Mouse (Mus musculus) neural tube, embryonic 11.5 days (tissue): ENCODE results near the gene Ppp2r1b. TPM values are rescaled to one million over a fixed set of nuclear protein-coding genes. Genes with fewer than 3 reads are reported as not detected.

ENCODE experiments used
- ATAC-seq: fragments of 200-750 bp; cut with Nextera tagmentation; 2 replicates; pipeline ENCODE4 v1.8.0; 2017; ENCODE audit warnings: moderate number of reproducible peaks, mild to moderate bottlenecking, moderate TSS enrichment, moderate library complexity; ENCODE audit not compliant: insufficient read depth, low FRiP score, low TSS enrichment
- DNase-seq: peaks from one replicate; pipeline ENCODE4 v3.0.0-alpha.2; 2015; ENCODE audit warnings: low spot score
- H3K27ac ChIP-seq: fragments of 300-500 bp; sonication (generic); 2 replicates; pipeline ENCODE4 v1.5.1; 2014; ENCODE audit warnings: low read depth, mild to moderate bottlenecking, low read length
- H3K27me3 ChIP-seq: fragments of 300-500 bp; sonication (generic); 2 replicates; pipeline ENCODE4 v1.6.1; 2014; ENCODE audit warnings: mild to moderate bottlenecking, low read length, mixed read lengths; ENCODE audit not compliant: control insufficient read depth, insufficient read depth
- H3K36me3 ChIP-seq: fragments of 300-500 bp; sonication (generic); 2 replicates; pipeline ENCODE4 v1.6.1; 2014; ENCODE audit warnings: mild to moderate bottlenecking, low read length, moderate library complexity, mixed read lengths; ENCODE audit not compliant: control insufficient read depth, insufficient read depth
- H3K4me1 ChIP-seq: fragments of 300-500 bp; sonication (generic); 2 replicates; pipeline ENCODE4 v1.6.1; 2014; ENCODE audit warnings: low read length, mixed read lengths; ENCODE audit not compliant: control insufficient read depth, insufficient read depth
- H3K4me2 ChIP-seq: fragments of 300-500 bp; sonication (generic); 2 replicates; pipeline ENCODE4 v1.6.1; 2014; ENCODE audit warnings: low read depth, mild to moderate bottlenecking, moderate library complexity
- H3K4me3 ChIP-seq: fragments of 300-500 bp; sonication (generic); 2 replicates; pipeline ENCODE4 v1.5.1; 2014; ENCODE audit warnings: low read depth, low read length
- H3K9ac ChIP-seq: fragments of 300-500 bp; sonication (generic); 2 replicates; pipeline ENCODE4 v1.6.1; 2014; ENCODE audit warnings: mild to moderate bottlenecking, low read length
- H3K9me3 ChIP-seq: fragments of 300-500 bp; sonication (generic); 2 replicates; pipeline ENCODE4 v1.6.1; 2016; ENCODE audit warnings: low read length; ENCODE audit not compliant: control insufficient read depth
- whole genome bisulfite sequencing: fragments of 180-500 bp; shearing (Covaris S2); extraction: QIAGEN DNeasy Blood & Tissue Kit; methylation state at CpG from one replicate; pipeline ENCODE4 v1.1.7; 2014; 5-methylcytosine and 5-hydroxymethylcytosine counted together
- polyA plus RNA-seq: library from polyadenylated mRNA; unstranded; fragments of >200 nt; fragmentation: Nextera tagmentation; extraction: Ambion mirVana; gene quantifications from 2 replicates; pipeline ENCODE4 v1.2.1, GENCODE M21; 2014

Gene Ppp2r1b
- polyA plus RNA-seq, 1 experiment from 2014 or later: 121 TPM

DNA sequence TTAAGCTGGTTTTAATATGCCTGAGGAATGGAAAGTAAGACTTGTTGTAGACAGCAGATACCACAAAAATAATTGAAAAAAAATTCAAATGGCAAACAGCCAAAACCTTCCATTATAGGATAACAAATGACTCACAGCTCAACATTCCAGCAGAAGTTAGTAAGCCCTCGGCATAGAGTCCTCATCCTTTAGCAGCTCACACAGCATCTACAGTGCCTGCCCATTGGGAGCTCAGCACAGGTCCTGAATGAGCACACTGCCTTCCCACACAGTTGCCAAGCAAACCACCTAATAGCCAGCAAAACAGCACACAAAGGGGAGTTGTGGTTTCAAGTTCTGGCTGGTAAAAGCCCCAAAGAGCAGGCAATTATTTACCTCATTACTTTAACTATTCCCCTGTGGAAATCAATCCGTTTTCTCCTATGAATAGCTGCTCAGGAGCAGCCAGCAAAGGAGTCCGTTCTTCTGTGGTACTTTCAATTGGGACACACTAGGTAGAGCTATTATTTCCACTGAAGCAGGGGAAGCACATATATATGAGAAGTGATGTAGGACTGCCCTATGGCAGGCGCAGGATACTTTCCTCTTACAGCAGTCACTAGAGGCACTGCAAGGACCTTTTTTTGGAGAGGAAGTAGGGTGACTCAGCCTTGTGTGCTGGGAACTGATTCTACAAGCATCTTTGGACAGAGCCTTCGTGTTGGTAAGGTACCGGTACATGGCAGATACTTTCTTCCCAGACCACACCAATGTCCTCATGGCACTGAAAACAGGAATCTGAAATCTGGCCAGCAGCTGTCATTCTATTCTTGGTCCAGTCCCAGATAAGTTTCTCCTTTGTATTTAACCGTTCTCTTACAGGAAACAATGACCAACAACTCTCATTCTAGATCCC is 55.2 kb downstream of the Ppp2r1b start:
- no peak overlapping the region for H3K4me2 ChIP-seq
- ATAC-seq (no peak), DNase-seq (no peak)
- no peaks in the 10 kb centered on the region for H3K27me3 ChIP-seq
- 74% methylated on average over 7 of the region's 7 CpGs for WGBS
- no peaks in the 10 kb centered on the region for H3K36me3 ChIP-seq
- H3K4me3 ChIP-seq: no peak overlapping the region
- no peaks in the 10 kb centered on the region for H3K9me3 ChIP-seq
- H3K9ac ChIP-seq: no peak overlapping the region
- H3K27ac ChIP-seq: no peak overlapping the region
- no peaks in the 10 kb centered on the region for H3K4me1 ChIP-seq

GRCm38 (mm10) chr9:50904196-50904847 is 59.2 kb downstream of the Ppp2r1b start:
- WGBS: 67% methylated on average over 6 of the region's 6 CpGs

GRCm38 (mm10) chr9:50905321-50905720 is 60.2 kb downstream of the Ppp2r1b start:
- 84% methylated on average over 3 of the region's 3 CpGs for WGBS
- no peaks in the 10 kb centered on the region for H3K9me3 ChIP-seq
- no peak overlapping the region for H3K4me3 ChIP-seq
- DNase-seq (no peak), ATAC-seq (no peak)
- H3K4me2 ChIP-seq: no peak overlapping the region
- H3K4me1 ChIP-seq: no peaks in the 10 kb centered on the region
- no peaks in the 10 kb centered on the region for H3K36me3 ChIP-seq
- no peak overlapping the region for H3K27ac ChIP-seq
- H3K9ac ChIP-seq: no peak overlapping the region
- H3K27me3 ChIP-seq: no peaks in the 10 kb centered on the region

More at GRCm38 (mm10) chr9:50904196-50904847, 59.2 kb downstream of the Ppp2r1b start:
- Histone ChIP-seq H3K36me3 (no peaks in the 10 kb centered on the region), H3K27me3 (no peaks in the 10 kb centered on the region), H3K4me3 (no peak overlapping the region), H3K4me2 (no peak overlapping the region), H3K9me3 (no peaks in the 10 kb centered on the region), H3K27ac (no peak overlapping the region), H3K4me1 (no peaks in the 10 kb centered on the region), H3K9ac (no peak overlapping the region)
- ATAC-seq (no peak), DNase-seq (no peak)

DNA sequence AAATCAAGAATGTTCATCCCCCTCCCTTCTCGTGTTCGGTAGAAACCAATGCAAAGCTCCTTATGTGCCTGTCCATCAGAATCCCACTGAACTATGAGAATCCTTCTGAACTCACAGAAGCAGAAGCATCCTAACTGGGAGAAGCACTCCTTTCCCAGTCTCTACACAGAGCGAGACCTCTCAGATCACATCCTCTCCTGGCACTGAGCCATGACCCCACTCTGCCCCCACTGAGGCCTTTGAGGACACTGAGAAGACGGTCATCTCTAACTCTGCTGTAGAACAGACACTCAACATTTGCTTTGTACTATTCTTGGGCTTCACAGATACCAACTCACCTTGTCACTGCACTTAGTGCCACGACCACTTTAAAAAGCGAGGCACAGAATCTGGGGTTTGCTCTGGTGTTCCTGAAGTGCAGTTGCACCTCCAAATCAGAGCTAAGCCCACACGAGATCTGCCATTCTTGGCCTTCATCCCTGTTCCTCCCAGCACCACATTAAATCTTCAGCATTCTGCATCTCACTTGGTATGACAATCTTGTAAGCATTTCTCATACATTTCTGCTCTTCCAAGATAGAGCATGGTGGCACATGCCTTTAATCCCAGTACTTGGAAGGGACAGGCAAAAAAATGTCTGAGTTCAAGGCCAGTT is 66.9 kb downstream of the Ppp2r1b start:
- peaks cover 3% of the 10 kb centered on the region; the same call in 1 of the 2 replicates for H3K36me3 ChIP-seq
- no peak overlapping the region for H3K4me2 ChIP-seq
- H3K9ac ChIP-seq: no peak overlapping the region
- DNase-seq: no peak
- WGBS: 86% methylated on average over 7 of the region's 7 CpGs
- H3K4me3 ChIP-seq: no peak overlapping the region
- no peaks in the 10 kb centered on the region for H3K4me1 ChIP-seq
- no peak for ATAC-seq
- no peaks in the 10 kb centered on the region for H3K27me3 ChIP-seq
- no peak overlapping the region for H3K27ac ChIP-seq
- no peaks in the 10 kb centered on the region for H3K9me3 ChIP-seq

GRCm38 (mm10) chr9:50918131-50918530 is 73.0 kb downstream of the Ppp2r1b start:
- DNase-seq: no peak
- 66% methylated on average over 3 of the region's 3 CpGs for WGBS
- no peak overlapping the region for H3K27ac ChIP-seq
- no peak for ATAC-seq
- no peaks in the 10 kb centered on the region for H3K36me3 ChIP-seq
- H3K27me3 ChIP-seq: no peaks in the 10 kb centered on the region
- H3K9ac ChIP-seq: no peak overlapping the region
- H3K4me1 ChIP-seq: no peaks in the 10 kb centered on the region
- no peak overlapping the region for H3K4me3 ChIP-seq
- H3K9me3 ChIP-seq: no peaks in the 10 kb centered on the region
- H3K4me2 ChIP-seq: no peak overlapping the region

GRCm38 (mm10) chr9:50919554-50919953 is 74.5 kb downstream of the Ppp2r1b start:
- Histone ChIP-seq H3K27ac (no peak overlapping the region), H3K27me3 (no peaks in the 10 kb centered on the region), H3K9me3 (no peaks in the 10 kb centered on the region), H3K36me3 (no peaks in the 10 kb centered on the region), H3K9ac (no peak overlapping the region), H3K4me2 (no peak overlapping the region), H3K4me3 (no peak overlapping the region), H3K4me1 (no peaks in the 10 kb centered on the region)
- ATAC-seq (no peak), DNase-seq (no peak)
- 99% methylated on average over 2 of the region's 2 CpGs for whole genome bisulfite sequencing

DNA sequence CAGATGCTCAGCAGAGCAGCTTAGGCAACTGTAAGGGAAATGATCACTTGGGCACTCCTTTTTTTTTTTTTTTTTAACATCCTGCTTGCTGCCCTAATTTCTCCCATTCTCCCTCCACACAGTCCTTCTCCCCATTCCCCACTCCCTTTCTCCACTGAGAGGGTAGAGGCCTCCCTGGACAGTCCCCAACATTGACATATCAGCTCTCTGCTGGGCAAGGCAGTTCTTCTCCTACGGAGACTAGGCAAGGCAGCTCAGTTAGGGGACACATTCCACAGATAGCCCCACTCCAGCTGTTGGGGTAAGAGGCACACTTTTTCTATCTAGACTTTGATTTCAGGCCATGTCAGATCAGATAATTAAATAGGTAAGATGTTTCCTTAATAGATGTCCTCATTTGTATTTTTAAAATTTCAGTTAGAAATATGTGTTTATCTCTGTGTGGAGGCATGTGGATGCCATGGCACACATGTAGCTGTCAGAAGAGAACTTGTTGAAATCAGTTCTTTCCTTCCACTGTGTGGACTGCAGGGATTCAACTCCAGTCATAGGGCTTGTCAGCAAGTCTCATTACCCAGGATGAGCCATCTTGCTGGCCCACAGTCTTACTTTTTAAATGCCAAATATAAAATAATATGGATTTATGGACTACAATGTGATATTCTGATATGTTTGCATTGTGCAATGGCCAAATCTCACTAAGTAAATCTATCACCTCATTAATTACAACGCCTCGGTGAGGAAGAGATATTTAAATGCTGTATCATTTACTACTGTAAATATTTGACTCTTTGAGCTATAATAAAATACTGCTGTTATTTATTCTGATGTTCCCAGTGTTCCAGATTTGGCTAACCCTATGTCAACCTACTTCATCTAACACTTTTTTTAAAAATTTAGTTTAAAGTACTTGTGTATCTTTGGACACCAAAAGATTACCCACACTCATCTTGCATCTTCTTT is 76.1 kb downstream of the Ppp2r1b start:
- DNase-seq: no peak
- Histone ChIP-seq H3K4me2 (no peak overlapping the region), H3K9me3 (no peaks in the 10 kb centered on the region), H3K27ac (no peak overlapping the region), H3K4me1 (no peaks in the 10 kb centered on the region), H3K9ac (no peak overlapping the region), H3K36me3 (no peaks in the 10 kb centered on the region), H3K27me3 (no peaks in the 10 kb centered on the region), H3K4me3 (no peak overlapping the region)
- ATAC-seq: no peak
- WGBS: 91% methylated on average over 3 of the region's 3 CpGs
